Mouse (Mus musculus): Measurements from ENCODE around the gene Abca7. TPM values are rescaled to one million over a fixed set of nuclear protein-coding genes. Genes with fewer than 3 reads are reported as not detected.
"Not testable (repeated sequence)": the region's sequence is repeated elsewhere in the genome, so short reads cannot be mapped to it uniquely, and the experiment has no call there.

Abca7 gene
- polyA plus RNA-seq, 1 experiment from 2014 or later = 2.1 TPM

GRCm38 (mm10) chr10:80033511-80034391, 37.5 kb downstream of the Abca7 start:
- H3K27me3 ChIP-seq = no peaks in the 10 kb centered on the region
- peaks cover 31% of the 10 kb centered on the region for H3K36me3 ChIP-seq
- peak; percentile 40; the same call in 1 of the 2 replicates for ATAC-seq (replicated peaks; ENCODE audit: insufficient number of reproducible peaks, insufficient read depth, low FRiP score, low read depth)
- peak overlapping the region; percentile 5; the same call in 1 of the 2 replicates for H3K9ac ChIP-seq
- no peak overlapping the region for H3K4me2 ChIP-seq
- H3K4me3 ChIP-seq = no peak overlapping the region
- WGBS = 26% methylated on average over 9 of the region's 9 CpGs
- no peaks in the 10 kb centered on the region for H3K9me3 ChIP-seq (replicated peaks)
- peaks cover 35% of the 10 kb centered on the region for H3K4me1 ChIP-seq (replicated peaks)
- H3K27ac ChIP-seq = peak overlapping the region; percentile 81

- WGBS = 73% methylated on average over 8 of the region's 8 CpGs
- Histone ChIP-seq H3K4me3 (no peak overlapping the region), H3K9me3 (replicated peaks) (no peaks in the 10 kb centered on the region), H3K9ac (no peak overlapping the region), H3K27me3 (no peaks in the 10 kb centered on the region), H3K4me2 (no peak overlapping the region), H3K36me3 (peaks cover 31% of the 10 kb centered on the region), H3K27ac (peak overlapping the region; percentile 81), H3K4me1 (replicated peaks) (peaks cover 38% of the 10 kb centered on the region)
- ATAC-seq (replicated peaks; ENCODE audit: insufficient number of reproducible peaks, insufficient read depth, low FRiP score, low read depth) = no peak
Measured at GRCm38 (mm10) chr10:80035148-80035547, 38.9 kb downstream of the Abca7 start.

GRCm38 (mm10) chr10:80035686-80036085, 39.4 kb downstream of the Abca7 start:
- Histone ChIP-seq H3K27ac (peak overlapping the region; percentile 81), H3K36me3 (peaks cover 31% of the 10 kb centered on the region), H3K4me3 (no peak overlapping the region), H3K27me3 (no peaks in the 10 kb centered on the region), H3K4me2 (no peak overlapping the region), H3K4me1 (replicated peaks) (peaks cover 38% of the 10 kb centered on the region), H3K9me3 (replicated peaks) (no peaks in the 10 kb centered on the region), H3K9ac (no peak overlapping the region)
- WGBS = 79% methylated on average over 5 of the region's 5 CpGs
- ATAC-seq (replicated peaks; ENCODE audit: insufficient number of reproducible peaks, insufficient read depth, low FRiP score, low read depth) = no peak

- WGBS = 88% methylated on average over 13 of the region's 13 CpGs
- no peak for ATAC-seq (replicated peaks; ENCODE audit: insufficient number of reproducible peaks, insufficient read depth, low FRiP score, low read depth)
Measured at GRCm38 (mm10) chr10:80036832-80037231, 40.5 kb downstream of the Abca7 start.

GRCm38 (mm10) chr10:80039559-80039979, 43.3 kb downstream of the Abca7 start, which contains the start of gene Polr2e:
Gene Polr2e, minus strand, starts transcription at chr10:80039795.
- Histone ChIP-seq H3K9me3 (replicated peaks) (no peaks in the 10 kb centered on the region), H3K4me1 (replicated peaks) (peaks cover 17% of the 10 kb centered on the region), H3K27ac (peak within 1 kb of the TSS; percentile 53), H3K4me2 (peak within 1 kb of the TSS; percentile 78), H3K4me3 (peak within 1 kb of the TSS; percentile 66), H3K9ac (peak within 1 kb of the TSS; percentile 83), H3K27me3 (no peaks in the 10 kb centered on the region), H3K36me3 (peaks cover 31% of the 10 kb centered on the region)
- WGBS = under 1% methylated on average over 40 of the region's 40 CpGs
- ATAC-seq (replicated peaks; ENCODE audit: insufficient number of reproducible peaks, insufficient read depth, low FRiP score, low read depth) = peak; percentile 98

More at GRCm38 (mm10) chr10:80036832-80037231, 40.5 kb downstream of the Abca7 start:
- Histone ChIP-seq H3K4me2 (no peak overlapping the region), H3K27ac (no peak overlapping the region), H3K4me1 (replicated peaks) (peaks cover 38% of the 10 kb centered on the region), H3K36me3 (peaks cover 31% of the 10 kb centered on the region), H3K9ac (no peak overlapping the region), H3K4me3 (no peak overlapping the region), H3K9me3 (replicated peaks) (no peaks in the 10 kb centered on the region), H3K27me3 (no peaks in the 10 kb centered on the region)

GRCm38 (mm10) chr10:80041409-80042060, 45.2 kb downstream of the Abca7 start:
- not testable (repeated sequence) for H3K27me3 ChIP-seq; H3K4me3 ChIP-seq; H3K9me3 ChIP-seq (replicated peaks); H3K27ac ChIP-seq; H3K4me2 ChIP-seq; H3K9ac ChIP-seq; ATAC-seq (replicated peaks; ENCODE audit: insufficient number of reproducible peaks, insufficient read depth, low FRiP score, low read depth)
- H3K36me3 ChIP-seq = peaks cover 18% of the 10 kb centered on the region
- peaks cover 14% of the 10 kb centered on the region for H3K4me1 ChIP-seq (replicated peaks)
- 90% methylated on average over 8 of the region's 8 CpGs for WGBS

GRCm38 (mm10) chr10:80044087-80044486, 47.8 kb downstream of the Abca7 start:
- no peak for ATAC-seq (replicated peaks; ENCODE audit: insufficient number of reproducible peaks, insufficient read depth, low FRiP score, low read depth)
- Histone ChIP-seq H3K9ac (no peak overlapping the region), H3K9me3 (replicated peaks) (no peaks in the 10 kb centered on the region), H3K27me3 (no peaks in the 10 kb centered on the region), H3K4me3 (no peak overlapping the region), H3K4me1 (replicated peaks) (peaks cover 12% of the 10 kb centered on the region), H3K36me3 (no peaks in the 10 kb centered on the region), H3K27ac (no peak overlapping the region), H3K4me2 (no peak overlapping the region)
- WGBS = 56% methylated on average over 4 of the region's 4 CpGs

- not testable (repeated sequence) for H3K9me3 ChIP-seq (replicated peaks); ATAC-seq (replicated peaks; ENCODE audit: insufficient number of reproducible peaks, insufficient read depth, low FRiP score, low read depth)
Measured at GRCm38 (mm10) chr10:80045364-80045763, 49.1 kb downstream of the Abca7 start.

GRCm38 (mm10) chr10:80045766-80046165, 49.5 kb downstream of the Abca7 start:
- Histone ChIP-seq H3K4me3 (no peak overlapping the region), H3K9ac (no peak overlapping the region), H3K4me2 (no peak overlapping the region), H3K9me3 (replicated peaks) (no peaks in the 10 kb centered on the region), H3K36me3 (no peaks in the 10 kb centered on the region), H3K4me1 (replicated peaks) (peaks cover 18% of the 10 kb centered on the region), H3K27me3 (no peaks in the 10 kb centered on the region), H3K27ac (no peak overlapping the region)
- WGBS = 85% methylated on average over 5 of the region's 5 CpGs
- ATAC-seq (replicated peaks; ENCODE audit: insufficient number of reproducible peaks, insufficient read depth, low FRiP score, low read depth) = no peak

More at GRCm38 (mm10) chr10:80045364-80045763, 49.1 kb downstream of the Abca7 start:
- WGBS = 79% methylated on average over 4 of the region's 4 CpGs
- not testable (repeated sequence) for H3K9ac ChIP-seq, H3K4me3 ChIP-seq, H3K27me3 ChIP-seq, H3K36me3 ChIP-seq, H3K4me2 ChIP-seq, H3K27ac ChIP-seq
- peaks cover 16% of the 10 kb centered on the region for H3K4me1 ChIP-seq (replicated peaks)

GRCm38 (mm10) chr10:80047041-80047565, 50.8 kb downstream of the Abca7 start, which contains the start of gene Gpx4:
Gene Gpx4, plus strand, starts transcription at chr10:80047166.
- H3K27ac ChIP-seq = no peak within 1 kb of the TSS
- 63% methylated on average over 9 of the region's 9 CpGs for WGBS
- no peaks in the 10 kb centered on the region for H3K36me3 ChIP-seq
- no peak within 1 kb of the TSS for H3K4me2 ChIP-seq
- no peak for ATAC-seq (replicated peaks; ENCODE audit: insufficient number of reproducible peaks, insufficient read depth, low FRiP score, low read depth)
- peaks cover 29% of the 10 kb centered on the region for H3K4me1 ChIP-seq (replicated peaks)
- no peak within 1 kb of the TSS for H3K4me3 ChIP-seq
- H3K9me3 ChIP-seq (replicated peaks) = no peaks in the 10 kb centered on the region
- H3K9ac ChIP-seq = no peak within 1 kb of the TSS
- no peaks in the 10 kb centered on the region for H3K27me3 ChIP-seq

- Histone ChIP-seq H3K27me3 (no peaks in the 10 kb centered on the region), H3K4me3 (no peak overlapping the region), H3K36me3 (no peaks in the 10 kb centered on the region), H3K27ac (no peak overlapping the region), H3K9me3 (replicated peaks) (no peaks in the 10 kb centered on the region), H3K4me2 (no peak overlapping the region), H3K4me1 (replicated peaks) (peaks cover 40% of the 10 kb centered on the region), H3K9ac (no peak overlapping the region)
- no peak for ATAC-seq (replicated peaks; ENCODE audit: insufficient number of reproducible peaks, insufficient read depth, low FRiP score, low read depth)
- 43% methylated on average over 5 of the region's 5 CpGs for WGBS
Measured at GRCm38 (mm10) chr10:80048396-80048795, 52.1 kb downstream of the Abca7 start.
